Mouse (Mus musculus) spleen, postnatal 36 days (tissue): ENCODE results near the gene Camsap3.
"Not testable (repeated sequence)": the region's sequence is repeated elsewhere in the genome, so short reads cannot be mapped to it uniquely, and the experiment has no call there.

Source experiments
- DNase-seq, 2 experiments: peaks; one replicate each; pipeline ENCODE4 v3.0.0; 2022; ENCODE audit warnings: low spot score in 2 of 2, mixed read lengths in 1 of 2

The Camsap3 gene

GRCm38 (mm10) chr8:3586993-3587390, at the start of gene Camsap3:
Camsap3 (plus strand) TSS chr8:3587293.
- no peak for DNase-seq

DNA sequence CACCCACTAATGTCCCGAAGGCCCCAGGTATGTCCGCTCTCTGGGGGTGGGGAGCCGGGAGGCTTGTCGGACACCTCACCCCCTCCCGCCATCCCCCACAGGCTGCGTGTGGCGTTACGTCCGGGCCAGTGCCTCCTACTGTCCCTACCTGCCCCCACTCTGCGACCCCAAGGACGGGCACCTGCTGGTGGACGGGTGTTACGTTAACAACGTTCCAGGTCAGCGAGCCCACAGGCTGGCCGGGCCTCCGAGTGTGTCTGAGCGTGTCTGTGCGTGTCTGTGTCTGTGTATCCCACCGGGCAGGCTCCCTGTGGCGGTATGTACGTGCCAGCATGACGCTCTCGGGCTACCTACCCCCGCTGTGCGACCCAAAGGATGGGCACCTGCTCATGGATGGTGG, 49.4 kb upstream of the Camsap3 start:
- DNase-seq = no peak

DNA sequence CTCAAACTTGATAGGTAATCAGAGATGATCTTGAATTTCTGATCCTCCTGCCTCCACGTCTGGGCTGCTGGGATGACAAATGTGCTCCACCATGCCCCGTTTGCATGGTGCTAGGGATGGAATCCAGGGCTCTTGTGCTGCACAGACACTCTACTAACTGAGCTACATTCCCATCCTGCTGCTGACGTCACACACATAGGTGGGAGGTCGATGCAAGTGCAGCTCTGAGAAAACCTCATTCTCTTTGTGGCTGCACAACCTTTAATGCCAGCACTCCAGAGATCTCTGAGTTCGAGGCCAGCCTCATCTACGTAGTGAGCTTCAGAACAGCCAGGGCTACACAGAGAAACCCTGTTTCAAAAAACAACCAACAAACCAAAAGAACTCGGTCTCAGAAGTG, 47.9 kb upstream of the Camsap3 start:
- DNase-seq = no peak

- no peak for DNase-seq
These were observed 47.0 kb upstream of the Camsap3 start for GRCm38 (mm10) chr8:3540076-3540475.

- DNase-seq = no peak
These were observed 40.6 kb upstream of the Camsap3 start for GRCm38 (mm10) chr8:3546511-3546910.

GRCm38 (mm10) chr8:3552240-3552639, 34.9 kb upstream of the Camsap3 start:
- no peak for DNase-seq

- DNase-seq = no peak
These were observed 31.0 kb upstream of the Camsap3 start for GRCm38 (mm10) chr8:3556114-3556513.

DNA sequence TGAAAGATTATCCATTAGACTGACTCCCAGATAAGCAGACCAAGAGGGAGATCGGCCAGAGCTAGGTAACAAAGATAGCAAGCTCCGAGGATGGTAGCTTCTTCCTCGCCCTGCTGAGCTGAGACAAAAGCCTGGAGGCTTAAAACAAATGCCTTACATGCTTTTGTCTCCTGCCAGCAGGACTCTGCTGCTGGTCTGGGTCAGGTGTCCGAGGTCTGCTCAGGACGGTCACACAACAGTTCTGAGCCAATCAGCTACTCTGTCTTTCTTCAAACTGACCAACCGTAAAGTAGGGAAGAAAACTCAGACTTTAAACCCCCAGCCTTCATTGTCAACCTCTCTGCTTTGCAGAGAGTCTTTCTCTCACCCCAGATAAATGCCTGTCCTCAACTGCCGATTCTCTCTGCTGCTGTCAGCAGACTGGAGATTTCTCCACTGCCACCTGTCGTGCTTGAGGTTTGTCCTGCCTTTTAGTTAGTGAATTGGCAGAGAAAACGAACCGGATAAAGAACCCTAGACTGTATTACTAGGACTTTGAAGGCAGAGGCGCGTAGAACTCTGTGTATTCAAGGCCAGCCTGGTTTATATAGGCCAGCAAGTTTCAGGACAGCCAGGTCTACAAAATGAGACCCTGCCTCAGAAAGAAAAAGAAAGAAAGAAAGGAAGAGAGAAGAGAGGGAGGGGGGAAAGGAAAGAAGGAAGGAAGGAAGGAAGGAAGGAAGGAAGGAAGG, 19.3 kb upstream of the Camsap3 start, which contains the start of gene C330021F23Rik:
C330021F23Rik (plus strand) TSS at position 350 of the 731 bp plus-strand sequence.
- no peak for DNase-seq

DNA sequence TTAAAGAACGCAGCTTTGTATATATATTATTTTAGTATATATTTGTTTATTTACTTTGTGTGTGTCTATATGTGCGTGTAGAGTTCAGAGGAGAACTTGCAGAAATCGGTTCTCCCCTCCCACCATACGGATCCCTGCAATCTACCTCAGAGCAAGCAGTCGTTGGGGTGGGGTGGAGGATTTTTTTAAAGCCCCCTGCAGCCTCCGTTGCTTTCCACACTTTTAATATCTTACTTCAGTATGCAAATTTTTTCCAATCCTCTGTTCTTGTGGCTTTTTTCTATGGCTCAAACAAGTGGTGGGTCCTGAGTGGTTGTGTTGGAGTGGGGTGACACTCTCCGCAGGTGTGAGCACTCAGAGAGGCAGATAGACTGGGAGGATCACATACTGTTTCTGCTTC, 18.7 kb upstream of the Camsap3 start:
- no peak for DNase-seq

DNA sequence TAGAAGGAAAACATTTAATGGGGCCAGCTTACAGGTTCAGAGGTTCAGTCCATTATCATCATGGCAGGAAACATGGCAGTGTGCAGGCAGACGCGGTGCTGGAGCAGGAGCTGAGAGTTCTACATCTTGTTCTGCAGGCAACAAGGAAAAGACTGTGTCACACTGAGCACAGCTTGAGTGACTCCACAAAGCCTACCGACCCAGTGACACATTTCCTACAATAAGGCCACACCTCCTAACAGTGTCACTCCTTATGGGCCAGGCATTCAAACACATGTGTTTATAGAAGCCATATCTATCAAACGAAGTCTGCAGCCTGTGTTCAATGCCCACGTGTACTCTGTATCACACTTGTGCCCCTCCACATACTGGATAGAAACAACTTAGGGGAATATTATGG, 17.3 kb upstream of the Camsap3 start:
- DNase-seq = no peak

GRCm38 (mm10) chr8:3574546-3574945, 12.5 kb upstream of the Camsap3 start:
- no peak for DNase-seq

DNA sequence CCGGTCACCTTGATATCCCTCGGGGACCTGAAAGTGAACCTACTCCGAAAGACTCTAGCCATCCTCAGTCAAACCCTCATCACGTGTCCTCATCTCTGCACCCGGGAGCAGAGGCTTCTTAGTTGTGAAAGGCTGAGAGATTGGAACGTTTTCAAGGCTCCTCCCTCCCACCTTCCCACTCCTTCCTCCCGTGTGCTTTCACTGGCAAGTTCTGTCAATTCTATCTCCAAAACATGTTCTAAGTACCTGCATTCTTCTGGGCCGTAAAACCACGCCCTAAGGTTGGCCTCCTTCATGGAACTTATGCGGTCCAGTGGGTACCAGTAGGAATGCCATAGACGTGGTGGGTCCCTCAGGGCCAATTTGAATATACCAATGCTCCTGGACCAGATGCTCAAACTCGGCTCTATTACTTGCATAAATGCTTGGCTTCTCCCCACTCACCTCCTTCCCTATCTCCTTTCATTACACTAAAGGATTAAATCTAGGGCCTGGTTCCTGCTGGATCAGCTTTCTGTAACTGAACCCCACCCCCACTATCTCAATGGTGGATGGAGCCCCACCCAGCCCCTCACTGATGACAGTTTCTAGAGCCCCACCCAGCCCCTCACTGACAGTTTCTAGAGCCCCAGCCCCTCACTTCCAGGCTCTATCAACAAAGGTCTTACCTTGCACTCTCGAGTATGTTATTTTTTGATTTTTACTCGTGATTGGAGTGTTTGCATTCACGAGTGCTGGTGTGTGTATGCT, 10.7 kb upstream of the Camsap3 start:
- no peak for DNase-seq

DNA sequence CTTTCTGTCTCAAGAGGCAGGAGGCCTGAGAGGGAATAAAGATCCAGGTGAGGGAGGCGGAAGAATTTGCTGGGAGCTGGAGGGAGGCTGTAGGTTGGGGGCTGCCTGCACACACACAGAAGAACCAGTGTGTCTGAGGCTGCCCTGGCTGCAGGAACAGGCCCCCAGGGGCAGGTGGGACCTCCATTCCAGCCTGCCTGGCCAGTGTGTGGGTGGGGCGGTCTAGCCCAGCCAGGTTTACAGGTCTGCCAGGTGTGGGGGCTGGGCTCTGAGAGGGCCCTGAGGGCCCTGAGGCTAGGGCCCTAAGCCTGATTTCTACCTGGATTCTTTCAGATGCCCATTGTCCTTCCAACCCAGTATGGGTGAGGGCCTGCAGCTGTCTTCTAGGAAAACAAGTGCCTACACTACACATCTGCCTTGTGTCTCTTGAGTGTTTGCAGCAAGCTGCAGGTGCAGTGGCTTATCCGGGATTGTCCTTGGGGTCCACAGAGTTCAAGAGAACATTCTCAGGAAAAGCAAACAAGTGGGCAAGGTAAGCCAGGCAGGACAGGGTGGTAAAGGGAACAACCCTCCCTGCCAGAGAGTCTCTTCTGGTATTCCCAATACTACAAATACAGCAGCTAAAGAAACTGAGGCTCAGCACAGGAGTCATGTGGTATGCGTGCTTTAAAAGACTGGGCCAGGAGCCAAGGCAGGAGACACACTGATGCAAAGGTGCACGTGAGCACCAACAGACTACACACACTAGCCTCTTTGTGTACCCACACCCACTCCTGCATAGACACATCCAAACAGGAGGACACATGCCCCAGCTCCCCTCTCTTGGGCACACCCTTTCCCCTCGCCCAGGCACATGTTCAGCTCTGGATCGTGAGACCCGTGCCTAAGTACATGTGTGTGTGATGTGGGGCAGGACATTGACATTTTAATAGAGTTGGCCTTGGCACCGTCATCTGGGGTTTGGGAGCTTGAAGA, 7.4 kb upstream of the Camsap3 start:
- no peak for DNase-seq

DNA sequence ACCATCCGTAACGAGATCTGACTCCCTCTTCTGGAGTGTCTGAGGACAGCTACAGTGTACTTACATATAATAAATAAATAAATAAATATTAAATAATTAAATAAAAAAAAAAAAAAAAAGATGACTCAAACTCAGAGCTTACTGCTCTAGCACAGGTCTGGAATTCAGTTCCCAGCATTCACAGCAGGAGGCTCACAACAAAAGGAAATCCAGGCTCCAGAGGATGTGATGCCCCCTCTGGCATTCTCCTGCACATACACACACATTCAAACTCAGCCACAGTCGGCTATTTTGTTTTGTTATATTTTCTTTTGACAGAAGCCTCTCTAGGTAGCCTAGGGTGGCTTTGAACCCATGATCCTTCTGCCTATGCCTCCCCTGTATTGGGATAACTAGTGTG, 5.1 kb upstream of the Camsap3 start:
- DNase-seq = not testable (repeated sequence)

DNA sequence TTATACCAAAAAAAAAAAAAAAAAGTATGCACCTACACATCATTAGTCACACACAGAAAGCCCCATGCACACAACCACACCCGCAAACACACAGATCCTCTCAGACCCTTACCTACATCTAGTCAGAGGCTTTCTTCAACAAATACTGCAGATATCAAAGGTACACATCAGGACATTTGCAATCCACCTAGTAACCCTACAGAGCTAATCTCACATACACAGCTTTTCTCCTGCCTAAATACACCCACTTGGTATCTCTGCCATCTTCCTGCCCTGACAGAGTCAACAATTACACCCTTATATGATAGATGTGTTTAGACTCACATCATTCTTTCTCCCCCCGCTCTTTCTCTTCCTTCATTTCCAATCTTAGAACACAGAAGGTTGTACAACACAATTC, 641 bp upstream of the Camsap3 start:
- no peak for DNase-seq

DNA sequence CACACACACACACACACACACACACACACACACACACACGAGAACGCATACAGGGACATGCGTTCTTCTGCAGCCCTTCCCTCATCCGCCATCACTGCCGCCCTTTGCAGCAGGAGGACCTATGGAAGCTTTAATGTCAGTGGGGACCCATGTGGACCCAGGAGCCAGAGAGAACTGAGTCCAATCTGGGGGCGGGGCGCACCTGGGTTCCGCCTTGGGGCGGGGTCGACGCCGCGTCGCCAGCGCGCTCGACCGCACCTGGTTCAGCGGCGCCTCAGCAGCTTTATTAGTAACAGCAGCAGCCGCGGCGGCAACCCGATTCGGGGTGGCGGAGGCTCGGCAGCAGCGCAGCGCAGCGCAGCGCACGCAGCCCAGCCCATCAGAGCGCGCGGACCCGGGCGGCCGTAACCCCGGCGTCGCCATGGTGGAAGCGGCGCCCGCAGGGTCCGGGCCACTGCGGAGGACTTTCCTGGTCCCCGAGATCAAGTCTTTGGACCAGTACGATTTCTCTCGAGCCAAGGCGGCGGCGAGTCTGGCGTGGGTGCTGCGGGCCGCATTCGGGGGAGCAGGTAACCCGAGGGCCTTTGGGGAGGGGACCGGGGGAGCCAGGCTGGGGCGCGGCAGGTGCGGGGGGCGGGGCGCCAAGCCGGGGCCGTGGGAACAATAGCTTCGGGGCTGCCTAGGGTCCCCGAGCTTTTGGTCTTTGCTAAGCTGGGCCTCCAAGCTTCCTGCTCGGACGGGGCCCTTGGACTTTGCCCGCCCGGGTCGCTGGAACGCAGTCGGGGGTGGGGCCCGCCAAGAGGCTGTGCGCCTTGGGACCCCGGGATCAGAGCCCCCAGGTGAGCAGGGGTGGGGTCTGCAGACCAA, 531 bp downstream of the Camsap3 start:
- DNase-seq = no peak

GRCm38 (mm10) chr8:3588258-3588633, 1.2 kb downstream of the Camsap3 start:
- DNase-seq = no peak

DNA sequence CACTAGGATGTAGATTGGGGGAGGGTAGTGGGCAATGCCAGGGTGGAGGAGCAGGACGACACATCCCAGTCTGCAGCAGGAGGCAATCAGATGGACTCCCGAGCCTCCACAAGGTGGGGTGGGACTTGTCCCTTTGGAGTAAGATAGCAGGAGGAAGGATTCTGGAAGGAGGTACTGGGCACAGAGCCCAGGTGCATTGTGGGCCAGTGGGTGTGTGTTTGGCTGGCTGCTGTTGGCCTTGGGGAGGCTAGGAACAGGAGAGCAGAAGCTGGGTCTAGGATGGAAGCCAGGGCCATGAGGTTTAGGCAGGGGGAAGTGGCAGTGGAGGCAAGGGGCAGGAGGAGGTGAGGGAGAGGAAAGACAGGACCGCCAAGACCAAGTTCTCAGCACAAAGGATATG, 6.4 kb downstream of the Camsap3 start:
- no peak for DNase-seq

DNA sequence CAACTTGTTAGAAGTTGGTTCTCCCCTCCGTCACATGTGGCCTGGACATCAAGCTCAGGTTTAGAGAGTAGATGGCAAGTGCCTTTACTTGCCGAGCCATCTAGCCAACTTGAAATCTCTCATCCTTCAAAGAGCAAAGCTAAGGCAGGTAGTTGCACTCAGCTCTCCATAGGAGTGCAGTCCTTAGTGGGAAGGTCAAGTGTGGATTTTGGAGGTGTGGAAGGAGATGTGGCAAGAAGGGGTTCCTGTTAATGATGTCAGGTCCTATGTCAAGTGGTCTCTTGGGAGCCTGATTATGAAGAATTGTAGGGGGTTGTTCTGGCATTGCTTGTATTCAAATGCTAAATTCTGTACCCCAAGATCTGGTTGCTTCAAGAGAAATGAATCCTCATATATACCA, 7.4 kb downstream of the Camsap3 start:
- DNase-seq = no peak

DNA sequence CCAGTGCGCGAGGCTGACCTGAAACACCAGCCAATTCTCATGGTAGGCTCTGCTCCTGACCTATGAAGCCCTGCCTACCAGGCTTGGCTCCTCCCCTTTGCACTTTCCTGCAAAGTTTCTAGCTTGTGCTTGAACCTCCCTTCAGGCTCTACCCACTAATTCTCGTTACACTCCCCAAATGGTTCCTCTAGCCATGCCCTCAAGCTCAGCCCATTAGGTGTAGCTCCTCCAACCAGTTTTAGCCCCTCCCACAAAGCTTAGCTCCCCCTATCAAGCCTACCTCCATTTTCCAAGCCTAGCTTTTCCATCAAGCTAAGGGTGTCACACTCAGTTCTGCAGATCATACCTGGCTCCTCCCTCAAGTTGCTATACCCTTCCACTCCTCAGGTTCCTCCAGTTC, 11.0 kb downstream of the Camsap3 start:
- DNase-seq = no peak

GRCm38 (mm10) chr8:3599219-3599618, 12.1 kb downstream of the Camsap3 start:
- DNase-seq = no peak
